Mouse (Mus musculus) hindbrain, postnatal 0 days (tissue): ENCODE measurements at regions not wholly inside any gene's neighbourhood (a gene's known extent, or its start where the extent isn't known, plus 50 kb on each side); places are given as distances from the start of the nearest gene placed in this dataset.

Source experiments
- ATAC-seq: fragments of 200-750 bp; cut with Nextera tagmentation; 2 replicates; pipeline ENCODE4 v1.8.0; 2017; ENCODE audit warnings: mild to moderate bottlenecking, moderate TSS enrichment, moderate library complexity
- DNase-seq: peaks from one replicate; pipeline ENCODE4 v3.0.0-alpha.2; 2015; ENCODE audit warnings: low spot score
- H3K27ac ChIP-seq: fragments of 300-500 bp; sonication (generic); 2 replicates; pipeline ENCODE4 v1.5.1; 2014; ENCODE audit warnings: mild to moderate bottlenecking
- H3K27me3 ChIP-seq: fragments of 300-500 bp; sonication (generic); 2 replicates; pipeline ENCODE4 v1.6.1; 2014; ENCODE audit warnings: low read length, mixed read lengths; ENCODE audit not compliant: insufficient read depth
- H3K36me3 ChIP-seq: fragments of 300-500 bp; sonication (generic); 2 replicates; pipeline ENCODE4 v1.6.1; 2014; ENCODE audit warnings: low read length, mixed read lengths; ENCODE audit not compliant: insufficient read depth
- H3K4me1 ChIP-seq: fragments of 300-500 bp; sonication (generic); 2 replicates; pipeline ENCODE4 v1.6.1; 2014; ENCODE audit warnings: antibody characterized with exemption, low read length, mixed read lengths; ENCODE audit not compliant: insufficient read depth
- H3K4me2 ChIP-seq: fragments of 300-500 bp; sonication (generic); 2 replicates; pipeline ENCODE4 v1.6.1; 2014; ENCODE audit warnings: low read depth, mild to moderate bottlenecking, low read length, moderate library complexity, mixed read lengths
- H3K4me3 ChIP-seq: fragments of 300-500 bp; sonication (generic); 2 replicates; pipeline ENCODE4 v1.5.1; 2014; ENCODE audit warnings: low read length
- H3K9ac ChIP-seq: fragments of 300-500 bp; sonication (generic); replicated peaks from 2 replicates; pipeline ENCODE4 v1.6.1; 2014; ENCODE audit warnings: mild to moderate bottlenecking, low read length, moderate library complexity, mixed read lengths
- H3K9me3 ChIP-seq: fragments of 300-500 bp; sonication (generic); 2 replicates; pipeline ENCODE4 v1.6.1; 2016; ENCODE audit warnings: low read length, mixed read lengths
- CTCF ChIP-seq: IDR thresholded peaks from 2 replicates; pipeline ENCODE4 v1.5.1; 2016; ENCODE audit warnings: antibody characterized with exemption, control low read depth, low read depth
- WGBS: fragments of 180-500 bp; shearing (Covaris S2); extraction: QIAGEN DNeasy Blood & Tissue Kit; methylation state at CpG from one replicate; pipeline ENCODE4 v1.1.7; 2014; 5-methylcytosine and 5-hydroxymethylcytosine counted together

- H3K27ac ChIP-seq, result no peak overlapping the region
- no peak overlapping the region for H3K9ac ChIP-seq
- WGBS, result 86% methylated on average over 2 of the region's 2 CpGs
- ATAC-seq, result no peak
- H3K27me3 ChIP-seq, result no peaks in the 10 kb centered on the region
- no peaks in the 10 kb centered on the region for H3K36me3 ChIP-seq
- H3K4me1 ChIP-seq, result no peaks in the 10 kb centered on the region
- H3K4me2 ChIP-seq, result no peak overlapping the region
- no peak for TF ChIP-seq CTCF
- no peak overlapping the region for H3K4me3 ChIP-seq
- no peak for DNase-seq
- H3K9me3 ChIP-seq, result no peaks in the 10 kb centered on the region
Observed at GRCm38 (mm10) chr2:117433482-117433881, 90.7 kb upstream of the Rasgrp1 start.

GRCm38 (mm10) chr2:117438079-117438478 lies 95.3 kb upstream of the Rasgrp1 start:
- Histone ChIP-seq H3K4me2 (no peak overlapping the region), H3K4me3 (no peak overlapping the region), H3K27ac (no peak overlapping the region), H3K9ac (no peak overlapping the region), H3K9me3 (no peaks in the 10 kb centered on the region), H3K36me3 (no peaks in the 10 kb centered on the region), H3K4me1 (no peaks in the 10 kb centered on the region), H3K27me3 (no peaks in the 10 kb centered on the region)
- WGBS, result 84% methylated on average over 12 of the region's 12 CpGs
- ATAC-seq, result no peak
- DNase-seq, result no peak
- peak; percentile 34 for TF ChIP-seq CTCF

- Histone ChIP-seq H3K4me3 (no peak overlapping the region), H3K9me3 (no peaks in the 10 kb centered on the region), H3K27ac (no peak overlapping the region), H3K27me3 (no peaks in the 10 kb centered on the region), H3K4me2 (no peak overlapping the region), H3K4me1 (no peaks in the 10 kb centered on the region), H3K36me3 (no peaks in the 10 kb centered on the region), H3K9ac (no peak overlapping the region)
- peak; percentile 83 for DNase-seq
- TF ChIP-seq CTCF, result peak; percentile 96
- ATAC-seq, result peak; percentile 92
- 63% methylated on average over 8 of the region's 8 CpGs for WGBS
Observed at GRCm38 (mm10) chr2:117438586-117439371, 96.0 kb upstream of the Rasgrp1 start.

- no peak overlapping the region for H3K4me3 ChIP-seq
- 51% methylated on average over 12 of the region's 12 CpGs for WGBS
- H3K4me2 ChIP-seq, result 0 out of 2 replicates have a peak overlapping the region, but pooled peaks have one; percentile 14
- H3K36me3 ChIP-seq, result no peaks in the 10 kb centered on the region
- ATAC-seq (peak; percentile 28), DNase-seq (peak; percentile 42)
- H3K27ac ChIP-seq, result no peak overlapping the region
- no peaks in the 10 kb centered on the region for H3K27me3 ChIP-seq
- no peaks in the 10 kb centered on the region for H3K4me1 ChIP-seq
- H3K9me3 ChIP-seq, result no peaks in the 10 kb centered on the region
- no peak for TF ChIP-seq CTCF
- H3K9ac ChIP-seq, result no peak overlapping the region
Observed at GRCm38 (mm10) chr2:117439372-117440183, 96.8 kb upstream of the Rasgrp1 start.

GRCm38 (mm10) chr2:117440801-117441281 lies 98.0 kb upstream of the Rasgrp1 start:
- Histone ChIP-seq H3K27me3 (no peaks in the 10 kb centered on the region), H3K36me3 (no peaks in the 10 kb centered on the region), H3K9me3 (no peaks in the 10 kb centered on the region), H3K4me3 (no peak overlapping the region), H3K4me2 (no peak overlapping the region), H3K27ac (no peak overlapping the region), H3K4me1 (no peaks in the 10 kb centered on the region), H3K9ac (no peak overlapping the region)
- DNase-seq (no peak), ATAC-seq (no peak)
- 82% methylated on average over 7 of the region's 7 CpGs for WGBS
- no peak for TF ChIP-seq CTCF

GRCm38 (mm10) chr2:117442862-117443261 lies 100.1 kb upstream of the Rasgrp1 start:
- Histone ChIP-seq H3K9me3 (no peaks in the 10 kb centered on the region), H3K27ac (no peak overlapping the region), H3K36me3 (no peaks in the 10 kb centered on the region), H3K27me3 (no peaks in the 10 kb centered on the region), H3K4me3 (no peak overlapping the region), H3K4me2 (no peak overlapping the region), H3K4me1 (no peaks in the 10 kb centered on the region), H3K9ac (no peak overlapping the region)
- ATAC-seq (no peak), DNase-seq (no peak)
- WGBS, result 78% methylated on average over 4 of the region's 4 CpGs
- TF ChIP-seq CTCF, result no peak

GRCm38 (mm10) chr2:117444671-117445070 lies 101.9 kb upstream of the Rasgrp1 start:
- DNase-seq (peak; percentile 42), ATAC-seq (no peak)
- Histone ChIP-seq H3K4me3 (no peak overlapping the region), H3K27ac (no peak overlapping the region), H3K27me3 (no peaks in the 10 kb centered on the region), H3K9ac (no peak overlapping the region), H3K36me3 (no peaks in the 10 kb centered on the region), H3K9me3 (no peaks in the 10 kb centered on the region), H3K4me2 (no peak overlapping the region), H3K4me1 (no peaks in the 10 kb centered on the region)
- WGBS, result 30% methylated on average over 5 of the region's 5 CpGs
- TF ChIP-seq CTCF, result peak; percentile 63
